Mouse (Mus musculus): ENCODE results near the gene Trim65.

GRCm38 (mm10) chr11:116167884-116168439, 37.0 kb upstream of the Trim65 start, which contains the start of gene Fbf1:
- TF ChIP-seq EP300 (IDR thresholded peaks at IDR 0.05; ENCODE audit: low read depth) (no peak), CTCF (IDR thresholded peaks at IDR 0.05; ENCODE audit: low read depth) (no peak)
